Mouse (Mus musculus): ENCODE results near the gene Elp5. TPM values are rescaled to one million over a fixed set of nuclear protein-coding genes. Genes with fewer than 3 reads are reported as not detected.

Gene Elp5
- polyA plus RNA-seq, 1 experiment from 2014 or later, result 168 TPM

- peaks cover 32% of the 10 kb centered on the region for H3K27me3 ChIP-seq (ENCODE audit: control insufficient read depth, insufficient read depth, low read length)
- H3K9ac ChIP-seq (ENCODE audit: low read length), result no peak overlapping the region
- no peak overlapping the region for H3K4me3 ChIP-seq (ENCODE audit: low read depth, low read length)
- ATAC-seq (ENCODE audit: insufficient read depth, low FRiP score, low TSS enrichment) (no peak), DNase-seq (ENCODE audit: low spot score) (no peak)
- H3K4me2 ChIP-seq (ENCODE audit: low read depth), result no peak overlapping the region
- no peaks in the 10 kb centered on the region for H3K9me3 ChIP-seq (ENCODE audit: control insufficient read depth, low read length)
- H3K27ac ChIP-seq (ENCODE audit: low read depth, low read length), result no peak overlapping the region
- no peaks in the 10 kb centered on the region for H3K36me3 ChIP-seq (ENCODE audit: control insufficient read depth, insufficient read depth, low read length)
- 28% methylated on average over 9 of the region's 9 CpGs for WGBS
- peaks cover 12% of the 10 kb centered on the region; the same call in 1 of the 2 replicates for H3K4me1 ChIP-seq (ENCODE audit: control insufficient read depth, insufficient read depth, low read length)
Measured at GRCm38 (mm10) chr11:69938401-69938979, 43.8 kb downstream of the Elp5 start.

- H3K4me1 ChIP-seq (ENCODE audit: control insufficient read depth, insufficient read depth, low read length), result peaks cover 12% of the 10 kb centered on the region; the same call in 1 of the 2 replicates
- DNase-seq (ENCODE audit: low spot score), result no peak
- ATAC-seq (ENCODE audit: insufficient read depth, low FRiP score, low TSS enrichment), result no peak
- peaks cover 32% of the 10 kb centered on the region for H3K27me3 ChIP-seq (ENCODE audit: control insufficient read depth, insufficient read depth, low read length)
- H3K9ac ChIP-seq (ENCODE audit: low read length), result no peak overlapping the region
- H3K27ac ChIP-seq (ENCODE audit: low read depth, low read length), result no peak overlapping the region
- H3K9me3 ChIP-seq (ENCODE audit: control insufficient read depth, low read length), result no peaks in the 10 kb centered on the region
- 71% methylated on average over 5 of the region's 5 CpGs for WGBS
- no peak overlapping the region for H3K4me2 ChIP-seq (ENCODE audit: low read depth)
- H3K4me3 ChIP-seq (ENCODE audit: low read depth, low read length), result no peak overlapping the region
- no peaks in the 10 kb centered on the region for H3K36me3 ChIP-seq (ENCODE audit: control insufficient read depth, insufficient read depth, low read length)
Measured at GRCm38 (mm10) chr11:69937834-69938233, 44.5 kb downstream of the Elp5 start.

- Histone ChIP-seq H3K9ac (ENCODE audit: low read length) (no peak overlapping the region), H3K4me2 (ENCODE audit: low read depth) (0 out of 2 replicates have a peak overlapping the region, but pooled peaks have one; percentile 3), H3K4me3 (ENCODE audit: low read depth, low read length) (no peak overlapping the region), H3K9me3 (ENCODE audit: control insufficient read depth, low read length) (no peaks in the 10 kb centered on the region), H3K4me1 (ENCODE audit: control insufficient read depth, insufficient read depth, low read length) (peaks cover 12% of the 10 kb centered on the region; the same call in 1 of the 2 replicates), H3K27ac (ENCODE audit: low read depth, low read length) (no peak overlapping the region), H3K36me3 (ENCODE audit: control insufficient read depth, insufficient read depth, low read length) (no peaks in the 10 kb centered on the region), H3K27me3 (ENCODE audit: control insufficient read depth, insufficient read depth, low read length) (peaks cover 32% of the 10 kb centered on the region)
- DNase-seq (ENCODE audit: low spot score) (no peak), ATAC-seq (ENCODE audit: insufficient read depth, low FRiP score, low TSS enrichment) (no peak)
- 49% methylated on average over 4 of the region's 4 CpGs for WGBS
Measured at GRCm38 (mm10) chr11:69937385-69937784, 44.9 kb downstream of the Elp5 start.

GRCm38 (mm10) chr11:69936714-69937347, 45.5 kb downstream of the Elp5 start:
- no peaks in the 10 kb centered on the region for H3K36me3 ChIP-seq (ENCODE audit: control insufficient read depth, insufficient read depth, low read length)
- ATAC-seq (ENCODE audit: insufficient read depth, low FRiP score, low TSS enrichment), result no peak
- H3K4me3 ChIP-seq (ENCODE audit: low read depth, low read length), result peak overlapping the region; percentile 55; the same call in 1 of the 2 replicates
- no peak for DNase-seq (ENCODE audit: low spot score)
- peak overlapping the region; percentile 99 for H3K4me2 ChIP-seq (ENCODE audit: low read depth)
- H3K9ac ChIP-seq (ENCODE audit: low read length), result no peak overlapping the region
- peaks cover 12% of the 10 kb centered on the region; the same call in 1 of the 2 replicates for H3K4me1 ChIP-seq (ENCODE audit: control insufficient read depth, insufficient read depth, low read length)
- no peak overlapping the region for H3K27ac ChIP-seq (ENCODE audit: low read depth, low read length)
- no peaks in the 10 kb centered on the region for H3K9me3 ChIP-seq (ENCODE audit: control insufficient read depth, low read length)
- H3K27me3 ChIP-seq (ENCODE audit: control insufficient read depth, insufficient read depth, low read length), result peaks cover 32% of the 10 kb centered on the region
- 51% methylated on average over 9 of the region's 9 CpGs for WGBS

GRCm38 (mm10) chr11:69936156-69936555, 46.2 kb downstream of the Elp5 start:
- ATAC-seq (ENCODE audit: insufficient read depth, low FRiP score, low TSS enrichment), result no peak
- peaks cover 32% of the 10 kb centered on the region for H3K27me3 ChIP-seq (ENCODE audit: control insufficient read depth, insufficient read depth, low read length)

GRCm38 (mm10) chr11:69935137-69935879, 47.0 kb downstream of the Elp5 start, which contains the start of gene Ybx2:
Ybx2 (plus strand) TSS chr11:69935796.
- Histone ChIP-seq H3K27me3 (ENCODE audit: control insufficient read depth, insufficient read depth, low read length) (peaks cover 32% of the 10 kb centered on the region), H3K4me2 (ENCODE audit: low read depth) (peak within 1 kb of the TSS; percentile 99), H3K9ac (ENCODE audit: low read length) (peak within 1 kb of the TSS; percentile 47), H3K4me3 (ENCODE audit: low read depth, low read length) (peak within 1 kb of the TSS; percentile 55), H3K36me3 (ENCODE audit: control insufficient read depth, insufficient read depth, low read length) (no peaks in the 10 kb centered on the region), H3K4me1 (ENCODE audit: control insufficient read depth, insufficient read depth, low read length) (peaks cover 12% of the 10 kb centered on the region; the same call in 1 of the 2 replicates), H3K27ac (ENCODE audit: low read depth, low read length) (no peak within 1 kb of the TSS), H3K9me3 (ENCODE audit: control insufficient read depth, low read length) (no peaks in the 10 kb centered on the region)
- DNase-seq (ENCODE audit: low spot score), result peak; percentile 91
- 2% methylated on average over 30 of the region's 62 CpGs for WGBS
- ATAC-seq (ENCODE audit: insufficient read depth, low FRiP score, low TSS enrichment), result peak; percentile 89

More at GRCm38 (mm10) chr11:69936156-69936555, 46.2 kb downstream of the Elp5 start:
- Histone ChIP-seq H3K4me2 (ENCODE audit: low read depth) (peak overlapping the region; percentile 99), H3K27ac (ENCODE audit: low read depth, low read length) (no peak overlapping the region), H3K36me3 (ENCODE audit: control insufficient read depth, insufficient read depth, low read length) (no peaks in the 10 kb centered on the region), H3K4me3 (ENCODE audit: low read depth, low read length) (peak overlapping the region; percentile 55), H3K9ac (ENCODE audit: low read length) (peak overlapping the region; percentile 47), H3K9me3 (ENCODE audit: control insufficient read depth, low read length) (no peaks in the 10 kb centered on the region), H3K4me1 (ENCODE audit: control insufficient read depth, insufficient read depth, low read length) (peaks cover 12% of the 10 kb centered on the region; the same call in 1 of the 2 replicates)
- 2% methylated on average over 26 of the region's 30 CpGs for WGBS
- DNase-seq (ENCODE audit: low spot score), result no peak

- Histone ChIP-seq H3K27me3 (ENCODE audit: control insufficient read depth, insufficient read depth, low read length) (peaks cover 32% of the 10 kb centered on the region), H3K4me3 (ENCODE audit: low read depth, low read length) (no peak overlapping the region), H3K27ac (ENCODE audit: low read depth, low read length) (no peak overlapping the region), H3K4me1 (ENCODE audit: control insufficient read depth, insufficient read depth, low read length) (peaks cover 12% of the 10 kb centered on the region; the same call in 1 of the 2 replicates), H3K9ac (ENCODE audit: low read length) (peak overlapping the region; percentile 42; the same call in 1 of the 2 replicates), H3K36me3 (ENCODE audit: control insufficient read depth, insufficient read depth, low read length) (no peaks in the 10 kb centered on the region), H3K4me2 (ENCODE audit: low read depth) (peak overlapping the region; percentile 99; the same call in 1 of the 2 replicates), H3K9me3 (ENCODE audit: control insufficient read depth, low read length) (no peaks in the 10 kb centered on the region)
- 20% methylated on average over 6 of the region's 6 CpGs for WGBS
- DNase-seq (ENCODE audit: low spot score) (no peak), ATAC-seq (ENCODE audit: insufficient read depth, low FRiP score, low TSS enrichment) (no peak)
Measured at GRCm38 (mm10) chr11:69934681-69935080, 47.6 kb downstream of the Elp5 start.

GRCm38 (mm10) chr11:69934169-69934568, 48.1 kb downstream of the Elp5 start:
- Histone ChIP-seq H3K4me2 (ENCODE audit: low read depth) (peak overlapping the region; percentile 27; the same call in 1 of the 2 replicates), H3K4me3 (ENCODE audit: low read depth, low read length) (no peak overlapping the region), H3K9me3 (ENCODE audit: control insufficient read depth, low read length) (no peaks in the 10 kb centered on the region), H3K27ac (ENCODE audit: low read depth, low read length) (no peak overlapping the region), H3K4me1 (ENCODE audit: control insufficient read depth, insufficient read depth, low read length) (peaks cover 12% of the 10 kb centered on the region; the same call in 1 of the 2 replicates), H3K27me3 (ENCODE audit: control insufficient read depth, insufficient read depth, low read length) (peaks cover 32% of the 10 kb centered on the region), H3K9ac (ENCODE audit: low read length) (no peak overlapping the region), H3K36me3 (ENCODE audit: control insufficient read depth, insufficient read depth, low read length) (no peaks in the 10 kb centered on the region)
- WGBS, result under 1% methylated on average over 18 of the region's 18 CpGs
- DNase-seq (ENCODE audit: low spot score) (peak; percentile 93), ATAC-seq (ENCODE audit: insufficient read depth, low FRiP score, low TSS enrichment) (peak; percentile 39; the same call in 1 of the 2 replicates)

All from neural tube, embryonic 11.5 days (tissue).